Mouse (Mus musculus) urinary bladder, adult 18-20 months (tissue): ENCODE results near the gene Ripor3.
A peak's percentile ranks its signal among the peaks of the same experiment; 100 is the strongest.

Experiments
- DNase-seq, 2 experiments: peaks; one replicate each; pipeline ENCODE4 v3.0.0; 2022; ENCODE audit warnings: low spot score in 2 of 2, mixed read lengths in 2 of 2

Ripor3 gene

GRCm38 (mm10) chr2:167954928-167955327, 55.5 kb downstream of the Ripor3 start:
- no peak for DNase-seq

- DNase-seq, result no peak
Observed at GRCm38 (mm10) chr2:167953819-167954218, 56.6 kb downstream of the Ripor3 start.

- DNase-seq, result peak in 1 of 2 experiments; percentile 71
Observed at GRCm38 (mm10) chr2:167951301-167952211, 58.9 kb downstream of the Ripor3 start.

GRCm38 (mm10) chr2:167950681-167951080, 59.7 kb downstream of the Ripor3 start:
- DNase-seq, result no peak

- no peak for DNase-seq
Observed at GRCm38 (mm10) chr2:167949808-167950207, 60.6 kb downstream of the Ripor3 start.

GRCm38 (mm10) chr2:167949250-167949649, 61.2 kb downstream of the Ripor3 start:
- DNase-seq, result peak in 1 of 2 experiments; percentile 47

GRCm38 (mm10) chr2:167948557-167948956, 61.9 kb downstream of the Ripor3 start:
- DNase-seq, result no peak

- DNase-seq, result no peak
Observed at GRCm38 (mm10) chr2:167948047-167948446, 62.4 kb downstream of the Ripor3 start.

- no peak for DNase-seq
Observed at GRCm38 (mm10) chr2:167947251-167947650, 63.2 kb downstream of the Ripor3 start.

GRCm38 (mm10) chr2:167945451-167945850, 65.0 kb downstream of the Ripor3 start:
- DNase-seq, result no peak

GRCm38 (mm10) chr2:167944193-167944592, 66.2 kb downstream of the Ripor3 start:
- no peak for DNase-seq

- no peak for DNase-seq
Observed at GRCm38 (mm10) chr2:167942926-167943633, 67.3 kb downstream of the Ripor3 start.

GRCm38 (mm10) chr2:167942199-167942925, 68.1 kb downstream of the Ripor3 start:
- no peak for DNase-seq

GRCm38 (mm10) chr2:167941745-167942176, 68.7 kb downstream of the Ripor3 start:
- DNase-seq, result no peak

- DNase-seq, result no peak
Observed at GRCm38 (mm10) chr2:167941320-167941719, 69.1 kb downstream of the Ripor3 start.

- no peak for DNase-seq
Observed at GRCm38 (mm10) chr2:167940636-167941035, 69.8 kb downstream of the Ripor3 start.

- no peak for DNase-seq
Observed at GRCm38 (mm10) chr2:167939632-167940399, 70.6 kb downstream of the Ripor3 start.

GRCm38 (mm10) chr2:167939204-167939603, 71.2 kb downstream of the Ripor3 start:
- DNase-seq, result no peak

GRCm38 (mm10) chr2:167938786-167939185, 71.6 kb downstream of the Ripor3 start:
- DNase-seq, result no peak

- DNase-seq, result no peak
Observed at GRCm38 (mm10) chr2:167935956-167936355, 74.5 kb downstream of the Ripor3 start.

- DNase-seq, result no peak
Observed at GRCm38 (mm10) chr2:167933397-167933796, 77.0 kb downstream of the Ripor3 start.
